Mouse (Mus musculus) cerebellum, adult 11-12 months (tissue): Measurements from ENCODE around the gene Sh2d1b2.

ENCODE experiments used
- DNase-seq: peaks from one replicate; pipeline ENCODE4 v3.0.0; 2022

The Sh2d1b2 gene

GRCm38 (mm10) chr1:170282415-170283129 is 50.0 kb downstream of the Sh2d1b2 start:
- no peak for DNase-seq

DNA sequence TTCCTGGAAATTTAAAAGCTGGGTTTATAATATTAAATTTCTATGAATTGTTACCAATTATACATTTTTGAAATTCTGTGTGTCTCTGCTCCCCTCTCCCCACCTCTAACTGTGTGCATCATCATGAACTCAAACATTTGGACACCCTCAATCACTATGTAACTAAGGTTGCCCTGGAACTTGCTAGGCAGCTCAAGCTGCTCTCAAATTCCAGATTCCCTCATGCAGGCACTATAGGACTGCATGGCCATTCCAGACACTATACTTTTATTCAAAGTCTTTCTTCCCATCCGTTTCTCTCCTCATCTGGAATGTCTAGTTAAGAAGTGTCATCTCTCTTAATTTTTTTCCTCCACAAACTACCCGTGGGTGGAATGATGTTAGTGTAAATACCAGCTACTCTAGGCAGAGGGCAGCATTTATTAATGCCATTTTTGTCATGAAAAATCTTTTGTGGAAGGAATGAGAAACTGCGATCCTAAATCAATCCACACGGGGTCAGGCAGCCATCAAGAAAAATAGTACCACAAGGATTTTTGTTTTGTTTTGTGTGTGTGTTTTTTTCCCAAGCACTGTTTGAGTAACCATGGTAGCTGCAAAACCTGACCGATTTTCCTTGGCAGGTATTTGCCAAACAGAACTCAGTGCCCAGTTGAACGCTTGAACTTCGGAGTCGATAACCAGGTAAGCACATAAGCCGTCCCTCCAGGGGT is 59.8 kb downstream of the Sh2d1b2 start:
- DNase-seq, result peak; percentile 23

- DNase-seq, result no peak
Observed at GRCm38 (mm10) chr1:170293257-170293656, 60.7 kb downstream of the Sh2d1b2 start.

- no peak for DNase-seq
Observed at GRCm38 (mm10) chr1:170294786-170295570, 62.4 kb downstream of the Sh2d1b2 start.

DNA sequence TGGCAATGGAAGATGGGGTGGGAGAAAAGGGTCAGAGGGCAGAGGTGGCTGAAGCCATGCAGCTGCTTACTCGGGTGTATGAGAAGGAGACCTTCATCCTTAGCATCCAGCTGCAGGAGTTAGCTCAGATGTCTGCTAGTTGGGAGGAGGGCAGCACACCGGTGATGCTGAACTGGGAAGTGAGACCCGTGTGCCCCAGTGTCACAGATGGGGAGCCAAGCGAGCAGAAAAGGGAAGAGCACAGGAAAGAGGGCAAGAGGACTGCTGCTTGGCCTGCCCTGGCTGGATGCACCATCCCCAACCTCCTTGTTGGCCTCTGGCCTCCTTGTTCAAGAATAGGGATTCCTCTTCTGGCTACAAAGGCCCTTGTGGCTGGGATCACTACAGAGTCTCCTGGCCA is 66.9 kb downstream of the Sh2d1b2 start:
- no peak for DNase-seq

GRCm38 (mm10) chr1:170301686-170302085 is 69.1 kb downstream of the Sh2d1b2 start:
- no peak for DNase-seq

- no peak for DNase-seq
Observed at GRCm38 (mm10) chr1:170302456-170302855, 69.9 kb downstream of the Sh2d1b2 start.

- DNase-seq, result no peak
Observed at GRCm38 (mm10) chr1:170303103-170303502, 70.6 kb downstream of the Sh2d1b2 start.
